Mouse (Mus musculus) adrenal gland, postnatal 4 days (tissue): ENCODE data around the gene P2rx6. TPM values are rescaled to one million over a fixed set of nuclear protein-coding genes. Genes with fewer than 3 reads are reported as not detected.
"Not testable (repeated sequence)": the region's sequence is repeated elsewhere in the genome, so short reads cannot be mapped to it uniquely, and the experiment has no call there.

Experiments used
- DNase-seq, 2 experiments: peaks; one replicate each; pipeline ENCODE4 v3.0.0; 2021 to 2022; ENCODE audit warnings: low spot score in 2 of 2, mixed read lengths in 2 of 2
- long read RNA-seq, 2 experiments: library from polyadenylated mRNA; stranded (forward); transcript quantifications; one replicate each; pipeline ENCODE4 v2.0.0; 2021
- total RNA-seq, 2 experiments: library from RNA; stranded (reverse); gene quantifications; 2 replicates each; pipeline ENCODE4 v1.2.3; 2021

Gene P2rx6
- total RNA-seq, result under 1 TPM; 0.45 to 0.51 TPM
- long read RNA-seq, experiment 1, result 0 reads
- long read RNA-seq, experiment 2, partial matches to known transcripts, result 0 of 1 reads
- long read RNA-seq, experiment 2, other reads (novel, unspliced or antisense), result 1 of 1 reads

- DNase-seq, result no peak
Observed at GRCm38 (mm10) chr16:17561751-17562208, at the start of gene P2rx6. P2rx6 (plus strand) TSS chr16:17561885.

GRCm38 (mm10) chr16:17518910-17519309 lies 42.8 kb upstream of the P2rx6 start:
- DNase-seq, result no peak

GRCm38 (mm10) chr16:17524156-17524555 lies 37.5 kb upstream of the P2rx6 start:
- no peak for DNase-seq

GRCm38 (mm10) chr16:17525524-17525923 lies 36.2 kb upstream of the P2rx6 start:
- no peak for DNase-seq

GRCm38 (mm10) chr16:17526223-17526622 lies 35.5 kb upstream of the P2rx6 start:
- DNase-seq, result no peak

- DNase-seq, result no peak
Observed at GRCm38 (mm10) chr16:17527606-17528005, 34.1 kb upstream of the P2rx6 start.

GRCm38 (mm10) chr16:17528276-17528675 lies 33.4 kb upstream of the P2rx6 start:
- DNase-seq, result no peak

- DNase-seq, result no peak
Observed at GRCm38 (mm10) chr16:17529981-17530586, 31.6 kb upstream of the P2rx6 start.

GRCm38 (mm10) chr16:17530640-17531288 lies 30.9 kb upstream of the P2rx6 start, which contains the start of gene Thap7:
Thap7 (minus strand) TSS chr16:17531136.
- peak; percentile 88 to 94 for DNase-seq

GRCm38 (mm10) chr16:17532271-17532670 lies 29.4 kb upstream of the P2rx6 start:
- DNase-seq, result no peak

GRCm38 (mm10) chr16:17532676-17533329 lies 28.9 kb upstream of the P2rx6 start:
- no peak for DNase-seq

- DNase-seq, result no peak
Observed at GRCm38 (mm10) chr16:17536584-17536983, 25.1 kb upstream of the P2rx6 start.

- no peak for DNase-seq
Observed at GRCm38 (mm10) chr16:17542632-17543031, 19.1 kb upstream of the P2rx6 start.

- no peak for DNase-seq
Observed at GRCm38 (mm10) chr16:17552837-17553236, 8.8 kb upstream of the P2rx6 start.

GRCm38 (mm10) chr16:17553910-17554685 lies 7.6 kb upstream of the P2rx6 start:
- DNase-seq, result no peak

GRCm38 (mm10) chr16:17554702-17555101 lies 7.0 kb upstream of the P2rx6 start:
- DNase-seq, result not testable (repeated sequence)

GRCm38 (mm10) chr16:17556180-17556579 lies 5.5 kb upstream of the P2rx6 start:
- DNase-seq, result no peak

- DNase-seq, result no peak
Observed at GRCm38 (mm10) chr16:17556907-17557306, 4.8 kb upstream of the P2rx6 start.

- DNase-seq, result peak; percentile 50 to 53
Observed at GRCm38 (mm10) chr16:17557947-17558480, 3.7 kb upstream of the P2rx6 start.

- DNase-seq, result no peak
Observed at GRCm38 (mm10) chr16:17558811-17559210, 2.9 kb upstream of the P2rx6 start.
